In the genomic region with DNA sequence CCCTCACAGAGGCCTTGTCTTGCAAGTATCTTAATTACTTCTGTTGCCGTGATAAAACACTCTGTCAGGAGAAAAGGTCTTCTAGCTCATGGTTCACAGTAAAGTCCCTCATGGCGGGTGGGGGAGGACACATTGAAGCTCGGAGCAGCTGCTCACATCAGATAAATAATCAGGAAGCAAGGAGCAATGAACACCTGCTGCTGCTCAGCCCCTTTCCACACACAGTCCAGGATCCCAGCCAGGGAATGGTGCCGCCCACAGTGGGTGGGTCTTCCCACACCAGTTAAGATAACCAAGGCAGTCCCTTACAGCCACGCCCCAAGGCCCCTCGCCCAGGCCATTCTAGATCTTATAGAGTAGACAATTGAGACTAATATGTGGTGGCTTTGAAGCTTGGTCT, we compare ENCODE assay signal across 27 mouse cellular contexts. TPM values are rescaled to one million over a fixed set of nuclear protein-coding genes. Genes with fewer than 3 reads are reported as not detected.
DNase-seq lines count a peak whose midpoint lies in the region; ATAC-seq and TF ChIP-seq lines count a peak whose summit lies in the region.
"Had no signal": no experiment of that assay in that cellular context is flagged by ENCODE, and none has a peak within 500 bp of the region (broad histone marks: within the 10 kb centered on the region; RNA-seq: fewer than 3 reads in every experiment).

No protein-coding gene starts in this region.

- H3K4me3 ChIP-seq in G1E (ENCODE audit: low read depth, low read length) = peak overlapping the region; percentile 14; the same call in 1 of the 2 replicates
- H3K4me3 ChIP-seq in liver, embryonic 11.5 days (ENCODE audit: low read depth, low read length) = no peak overlapping the region
- H3K4me3 ChIP-seq in liver, postnatal 0 days (ENCODE audit: low read depth, low read length) = no peak overlapping the region
- H3K4me3 ChIP-seq: forebrain, embryonic 10.5 days; heart, embryonic 13.5 days; kidney, embryonic 15.5 days; limb, embryonic 12.5 days; neural tube, embryonic 15.5 days had no signal

- H3K4me2 ChIP-seq in liver, embryonic 11.5 days = no peak overlapping the region
- H3K4me2 ChIP-seq in liver, postnatal 0 days (ENCODE audit: low read depth, low read length) = no peak overlapping the region
- H3K4me2 ChIP-seq: heart, embryonic 13.5 days; kidney, embryonic 15.5 days; limb, embryonic 12.5 days; neural tube, embryonic 15.5 days had no signal

- peaks cover 40% of the 10 kb centered on the region for H3K4me1 ChIP-seq in G1E (ENCODE audit: insufficient read depth, low read depth, low read length)
- H3K4me1 ChIP-seq in liver, embryonic 11.5 days (replicated peaks; ENCODE audit: control insufficient read depth, insufficient read depth, low read length) = 0 out of 2 replicates have a peak, but pooled peaks cover 2% of the 10 kb centered on the region
- peaks cover 7% of the 10 kb centered on the region; the same call in 1 of the 2 replicates for H3K4me1 ChIP-seq in liver, postnatal 0 days (ENCODE audit: insufficient read depth)

- H3K9ac ChIP-seq in liver, embryonic 11.5 days (ENCODE audit: low read depth, low read length) = no peak overlapping the region
- no peak overlapping the region for H3K9ac ChIP-seq in liver, postnatal 0 days (replicated peaks)
- H3K9ac ChIP-seq: heart, embryonic 13.5 days; kidney, embryonic 15.5 days; limb, embryonic 12.5 days; neural tube, embryonic 15.5 days had no signal

- H3K27me3 ChIP-seq in G1E (ENCODE audit: insufficient read depth, low read length) = no peaks in the 10 kb centered on the region; the same call in 1 of the 2 replicates
- no peaks in the 10 kb centered on the region for H3K27me3 ChIP-seq in liver, embryonic 11.5 days (replicated peaks; ENCODE audit: control insufficient read depth, insufficient read depth, low read length)
- no peaks in the 10 kb centered on the region for H3K27me3 ChIP-seq in liver, postnatal 0 days (ENCODE audit: insufficient read depth, low read length)
- H3K27me3 ChIP-seq: CH12.LX; heart, embryonic 13.5 days; kidney, embryonic 15.5 days; limb, embryonic 12.5 days; neural tube, embryonic 15.5 days had no signal

- DNase-seq in G1E (ENCODE audit: low spot score) = no peak
- peak; percentile 67 for DNase-seq in R1 (ENCODE audit: low read depth, low spot score)
- DNase-seq in liver, embryonic 11.5 days (ENCODE audit: low spot score) = no peak
- peak; percentile 61 for DNase-seq in liver, postnatal 0 days
- DNase-seq in testis, postnatal 10 days (ENCODE audit: low spot score) = no peak
- no peak for DNase-seq in layer of hippocampus, adult 11-12 months (ENCODE audit: low spot score)
- DNase-seq in cerebellum, postnatal 25 days = no peak
- DNase-seq: B cell, adult 2 months; cerebellum, adult 18-20 months; cerebellum, postnatal 36 days; embryo, embryonic 11 days; gastrocnemius, postnatal 10 days; heart, adult 11 months; heart, postnatal 14 days; kidney, adult 11 months; kidney, postnatal 36 days; lung, adult 2 months; lung, postnatal 36 days; right cerebral cortex, adult 18-20 months; thymus, postnatal 36 days had no signal

- peak; percentile 48 for ATAC-seq in G1E (ENCODE audit: extremely low read depth, insufficient number of reproducible peaks, low FRiP score, poor library complexity, severe bottlenecking)
- ATAC-seq in liver, embryonic 11.5 days (replicated peaks; ENCODE audit: low FRiP score) = peak; percentile 46
- peak; percentile 8; the same call in 1 of the 2 replicates for ATAC-seq in liver, postnatal 0 days
- ATAC-seq: forebrain, embryonic 16.5 days had no signal

- TF ChIP-seq EP300 in liver, postnatal 0 days (IDR thresholded peaks at IDR 0.05; ENCODE audit: low read depth) = 0 out of 2 replicates have a peak, but pooled peaks have one; percentile 39

- WGBS in liver, embryonic 11.5 days = 58% methylated on average over 6 of the region's 6 CpGs
- 53% methylated on average over 6 of the region's 6 CpGs for WGBS in liver, postnatal 0 days (ENCODE audit: insufficient replicate concordance)

- peaks cover 9% of the 10 kb centered on the region for H3K9me3 ChIP-seq in G1E (replicated peaks)
- no peaks in the 10 kb centered on the region for H3K9me3 ChIP-seq in liver, embryonic 11.5 days (ENCODE audit: control insufficient read depth, low read length)
- no peaks in the 10 kb centered on the region for H3K9me3 ChIP-seq in liver, postnatal 0 days (ENCODE audit: low read length)
- H3K9me3 ChIP-seq: forebrain, embryonic 10.5 days; heart, embryonic 13.5 days; kidney, embryonic 15.5 days; limb, embryonic 12.5 days; neural tube, embryonic 15.5 days had no signal

- no peak for TF ChIP-seq CTCF in G1E (IDR thresholded peaks at IDR 0.05; ENCODE audit: low read depth, low read length)
- no peak for TF ChIP-seq CTCF in liver, postnatal 0 days (IDR thresholded peaks at IDR 0.05; ENCODE audit: low read depth)

- 0 out of 2 replicates have a peak overlapping the region, but pooled peaks have one; percentile 1 for H3K27ac ChIP-seq in liver, embryonic 11.5 days (ENCODE audit: low read depth, low read length)
- no peak overlapping the region for H3K27ac ChIP-seq in liver, postnatal 0 days (ENCODE audit: low read depth)
- H3K27ac ChIP-seq: forebrain, embryonic 10.5 days; heart, embryonic 13.5 days; kidney, embryonic 15.5 days; limb, embryonic 12.5 days; neural tube, embryonic 15.5 days had no signal

- peaks cover under 1% of the 10 kb centered on the region for H3K36me3 ChIP-seq in G1E (replicated peaks)
- H3K36me3 ChIP-seq in liver, embryonic 11.5 days (ENCODE audit: control insufficient read depth, insufficient read depth, low read length) = no peaks in the 10 kb centered on the region
- H3K36me3 ChIP-seq in liver, postnatal 0 days (replicated peaks; ENCODE audit: insufficient read depth, low read length) = no peaks in the 10 kb centered on the region
- H3K36me3 ChIP-seq: forebrain, embryonic 10.5 days; heart, embryonic 13.5 days; kidney, embryonic 15.5 days; limb, embryonic 12.5 days; neural tube, embryonic 15.5 days had no signal

RNA-seq across cellular contexts. Expression of gene Vrk1, which starts 3.8 kb away (rescaled TPM):
- total RNA-seq in G1E (2014; fragmentation: Nextera tagmentation) (184 and 234 TPM in 2 replicates), G1E (2017) (240 and 293 TPM in 2 replicates)
- polyA plus RNA-seq in G1E (2012) = 85.3 and 89.8 TPM in 2 replicates
- polyA plus RNA-seq in liver, embryonic 11.5 days (2014; fragmentation: Nextera tagmentation; extraction: Ambion mirVana) = 161 and 179 TPM in 2 replicates
- 44.8 and 45.8 TPM in 2 replicates for polyA plus RNA-seq in liver, postnatal 0 days (2015; fragmentation: Nextera tagmentation; extraction: Ambion mirVana)

Comparison
In these comparisons a context has a peak if more than half of its experiments do, and no peak if none do; other contexts are left out.
1. DNase-seq: peak in R1 (single experiment) and liver, postnatal 0 days (single experiment); none in G1E (single experiment), liver, embryonic 11.5 days (single experiment), testis, postnatal 10 days (single experiment), layer of hippocampus, adult 11-12 months (single experiment) and cerebellum, postnatal 25 days (0 of 2).
2. Peak in every context shown above with its lines, with median percentiles within 50 percentile points of each other: ATAC-seq.